Mouse (Mus musculus) hindbrain, embryonic 12.5 days (tissue): ENCODE measurements around the gene Kcnh4. TPM values are rescaled to one million over a fixed set of nuclear protein-coding genes. Genes with fewer than 3 reads are reported as not detected.
"Not testable (repeated sequence)": the region's sequence is repeated elsewhere in the genome, so short reads cannot be mapped to it uniquely, and the experiment has no call there.

Experiments used
- ATAC-seq: fragments of 200-750 bp; cut with Nextera tagmentation; 2 replicates; pipeline ENCODE4 v1.8.0; 2017; ENCODE audit warnings: moderate TSS enrichment; ENCODE audit not compliant: low FRiP score
- H3K27ac ChIP-seq: fragments of 300-500 bp; sonication (generic); 2 replicates; pipeline ENCODE4 v1.5.1; 2016; ENCODE audit warnings: mild to moderate bottlenecking
- H3K27me3 ChIP-seq: fragments of 300-500 bp; sonication (generic); 2 replicates; pipeline ENCODE4 v1.6.1; 2016; ENCODE audit warnings: mild to moderate bottlenecking
- H3K36me3 ChIP-seq: fragments of 300-500 bp; sonication (generic); 2 replicates; pipeline ENCODE4 v1.6.1; 2016; ENCODE audit warnings: mild to moderate bottlenecking
- H3K4me1 ChIP-seq: fragments of 300-500 bp; sonication (generic); 2 replicates; pipeline ENCODE4 v1.6.1; 2016
- H3K4me2 ChIP-seq: fragments of 300-500 bp; sonication (generic); replicated peaks from 2 replicates; pipeline ENCODE4 v1.6.1; 2016; ENCODE audit warnings: mild to moderate bottlenecking
- H3K4me3 ChIP-seq: fragments of 300-500 bp; sonication (generic); 2 replicates; pipeline ENCODE4 v1.5.1; 2016; ENCODE audit warnings: mild to moderate bottlenecking
- H3K9ac ChIP-seq: fragments of 300-500 bp; sonication (generic); 2 replicates; pipeline ENCODE4 v1.6.1; 2016; ENCODE audit warnings: mild to moderate bottlenecking, moderate library complexity
- H3K9me3 ChIP-seq: fragments of 300-500 bp; sonication (generic); replicated peaks from 2 replicates; pipeline ENCODE4 v1.6.1; 2016; ENCODE audit warnings: mild to moderate bottlenecking
- WGBS: fragments of 180-500 bp; shearing (Covaris S2); methylation state at CpG from one replicate; pipeline ENCODE4 v1.1.7; 2016; 5-methylcytosine and 5-hydroxymethylcytosine counted together
- polyA plus RNA-seq: library from polyadenylated mRNA; unstranded; fragments of >200 nt; fragmentation: Nextera tagmentation; extraction: Ambion mirVana; gene quantifications from 2 replicates; pipeline ENCODE4 v1.2.1, GENCODE M21; 2016

Kcnh4 gene
- polyA plus RNA-seq: 6.0 and 6.2 TPM in 2 replicates

GRCm38 (mm10) chr11:100759611-100760233 is at the start of gene Kcnh4:
Gene Kcnh4, minus strand, starts transcription at chr11:100759942.
- under 1% methylated on average over 50 of the region's 51 CpGs for WGBS
- H3K36me3 ChIP-seq: peaks cover 10% of the 10 kb centered on the region; the same call in 1 of the 2 replicates
- H3K4me2 ChIP-seq: peak within 1 kb of the TSS; percentile 78
- peak within 1 kb of the TSS; percentile 54 for H3K9ac ChIP-seq
- H3K27ac ChIP-seq: peak within 1 kb of the TSS; percentile 24
- peak within 1 kb of the TSS; percentile 41 for H3K4me3 ChIP-seq
- H3K27me3 ChIP-seq: peaks cover 37% of the 10 kb centered on the region
- ATAC-seq: peak; percentile 38
- no peaks in the 10 kb centered on the region for H3K9me3 ChIP-seq
- peaks cover 17% of the 10 kb centered on the region for H3K4me1 ChIP-seq

DNA sequence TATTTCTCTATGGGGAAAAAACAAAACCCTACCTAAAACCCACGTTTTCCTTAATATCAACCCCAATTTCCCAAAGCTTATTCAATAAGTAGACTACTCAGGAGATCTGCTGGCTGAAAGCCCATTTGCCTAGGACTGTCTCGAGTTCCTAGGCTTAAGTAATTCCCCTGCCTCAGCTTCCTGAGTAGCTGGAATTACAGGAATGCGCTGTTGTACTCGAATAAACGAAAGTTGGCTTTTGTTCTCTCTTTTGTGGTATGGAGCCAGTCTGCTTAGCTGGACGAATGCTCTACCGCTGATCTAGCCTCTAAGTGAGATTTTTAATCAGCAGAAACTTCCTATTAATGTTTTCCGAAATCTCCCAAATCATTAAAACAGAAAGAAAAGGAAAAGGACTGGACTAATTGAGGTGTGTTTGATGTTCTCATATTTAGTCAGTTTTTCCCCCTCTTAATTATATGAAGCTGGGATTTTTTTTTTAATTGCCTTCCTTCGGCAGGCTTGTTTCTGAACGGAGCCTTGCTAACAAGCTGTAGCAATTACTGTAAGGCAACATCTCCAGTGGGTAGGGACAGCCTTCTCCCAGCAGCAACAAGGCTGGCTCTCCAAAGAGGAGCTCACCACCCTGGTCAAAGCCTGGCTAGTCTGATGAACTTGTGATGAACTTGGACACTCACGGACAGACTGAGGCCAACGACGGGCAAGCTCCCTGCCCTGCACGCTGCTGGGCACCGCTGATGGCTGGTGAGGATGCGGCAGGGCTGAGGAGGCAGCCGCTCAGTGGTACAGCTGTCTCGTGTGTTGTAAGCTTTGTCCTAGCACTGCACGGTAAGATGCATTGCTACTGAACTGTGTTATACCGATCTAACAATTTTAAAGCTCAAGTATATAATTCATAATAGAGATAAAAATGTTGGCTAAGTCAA is 46.9 kb upstream of the Kcnh4 start:
- H3K4me2 ChIP-seq: no peak overlapping the region
- H3K27me3 ChIP-seq: no peaks in the 10 kb centered on the region
- H3K9ac ChIP-seq: no peak overlapping the region
- WGBS: 75% methylated on average over 20 of the region's 20 CpGs
- no peak for ATAC-seq
- H3K27ac ChIP-seq: no peak overlapping the region
- no peaks in the 10 kb centered on the region for H3K4me1 ChIP-seq
- H3K36me3 ChIP-seq: peaks cover 26% of the 10 kb centered on the region
- H3K4me3 ChIP-seq: no peak overlapping the region
- 0 out of 2 replicates have a peak, but pooled peaks cover 4% of the 10 kb centered on the region for H3K9me3 ChIP-seq

GRCm38 (mm10) chr11:100805535-100805934 is 45.8 kb upstream of the Kcnh4 start:
- no peak for ATAC-seq
- H3K4me3 ChIP-seq: no peak overlapping the region
- H3K27ac ChIP-seq: no peak overlapping the region
- H3K4me2 ChIP-seq: no peak overlapping the region
- H3K36me3 ChIP-seq: peaks cover 36% of the 10 kb centered on the region
- no peaks in the 10 kb centered on the region for H3K4me1 ChIP-seq
- no peak overlapping the region for H3K9ac ChIP-seq
- H3K9me3 ChIP-seq: no peaks in the 10 kb centered on the region
- WGBS: 80% methylated on average over 7 of the region's 7 CpGs
- H3K27me3 ChIP-seq: no peaks in the 10 kb centered on the region

GRCm38 (mm10) chr11:100804409-100804808 is 44.7 kb upstream of the Kcnh4 start:
- Histone ChIP-seq H3K9ac (no peak overlapping the region), H3K36me3 (peaks cover 36% of the 10 kb centered on the region), H3K27ac (no peak overlapping the region), H3K4me3 (no peak overlapping the region), H3K9me3 (no peaks in the 10 kb centered on the region), H3K4me2 (no peak overlapping the region), H3K27me3 (no peaks in the 10 kb centered on the region), H3K4me1 (peaks cover 5% of the 10 kb centered on the region)
- ATAC-seq: no peak
- WGBS: 95% methylated on average over 10 of the region's 10 CpGs

GRCm38 (mm10) chr11:100799426-100799825 is 39.7 kb upstream of the Kcnh4 start:
- H3K4me2 ChIP-seq: no peak overlapping the region
- H3K4me3 ChIP-seq: no peak overlapping the region
- H3K27me3 ChIP-seq: no peaks in the 10 kb centered on the region
- H3K4me1 ChIP-seq: peaks cover 7% of the 10 kb centered on the region
- H3K9me3 ChIP-seq: no peaks in the 10 kb centered on the region
- ATAC-seq: no peak
- peaks cover 38% of the 10 kb centered on the region for H3K36me3 ChIP-seq
- H3K9ac ChIP-seq: no peak overlapping the region; the same call in 1 of the 2 replicates
- 64% methylated on average over 5 of the region's 5 CpGs for WGBS
- H3K27ac ChIP-seq: no peak overlapping the region; the same call in 1 of the 2 replicates

DNA sequence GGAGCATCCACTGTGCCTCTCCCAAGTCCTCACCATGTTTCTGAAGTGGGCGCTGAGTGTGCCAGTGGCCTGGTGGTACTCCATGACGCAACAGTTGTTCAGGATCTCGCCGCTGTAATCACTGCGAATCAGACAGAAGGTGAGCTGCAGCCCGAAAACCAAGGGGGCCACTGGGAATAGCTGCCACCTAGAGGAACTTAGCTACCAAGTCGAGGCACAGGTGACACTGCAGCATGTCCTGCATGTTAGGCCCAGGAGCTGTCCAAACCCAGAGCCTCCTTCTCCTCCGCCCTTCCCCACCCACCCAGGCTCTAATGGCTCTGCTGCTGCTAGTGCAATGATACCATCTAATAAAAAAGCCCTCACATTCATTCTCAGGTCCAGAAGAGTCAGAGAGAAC is 36.8 kb upstream of the Kcnh4 start:
- Histone ChIP-seq H3K9ac (no peak overlapping the region), H3K36me3 (0 out of 2 replicates have a peak, but pooled peaks cover 17% of the 10 kb centered on the region), H3K4me3 (no peak overlapping the region), H3K27ac (no peak overlapping the region), H3K9me3 (no peaks in the 10 kb centered on the region), H3K4me1 (peaks cover 7% of the 10 kb centered on the region), H3K4me2 (no peak overlapping the region), H3K27me3 (no peaks in the 10 kb centered on the region)
- ATAC-seq: no peak
- 68% methylated on average over 8 of the region's 8 CpGs for WGBS

GRCm38 (mm10) chr11:100795386-100795785 is 35.6 kb upstream of the Kcnh4 start:
- WGBS: 92% methylated on average over 2 of the region's 2 CpGs
- peaks cover 7% of the 10 kb centered on the region for H3K4me1 ChIP-seq
- H3K4me3 ChIP-seq: no peak overlapping the region
- H3K36me3 ChIP-seq: peaks cover 13% of the 10 kb centered on the region; the same call in 1 of the 2 replicates
- H3K4me2 ChIP-seq: no peak overlapping the region
- H3K27me3 ChIP-seq: no peaks in the 10 kb centered on the region
- H3K9me3 ChIP-seq: no peaks in the 10 kb centered on the region
- no peak overlapping the region for H3K9ac ChIP-seq
- no peak for ATAC-seq
- no peak overlapping the region for H3K27ac ChIP-seq

DNA sequence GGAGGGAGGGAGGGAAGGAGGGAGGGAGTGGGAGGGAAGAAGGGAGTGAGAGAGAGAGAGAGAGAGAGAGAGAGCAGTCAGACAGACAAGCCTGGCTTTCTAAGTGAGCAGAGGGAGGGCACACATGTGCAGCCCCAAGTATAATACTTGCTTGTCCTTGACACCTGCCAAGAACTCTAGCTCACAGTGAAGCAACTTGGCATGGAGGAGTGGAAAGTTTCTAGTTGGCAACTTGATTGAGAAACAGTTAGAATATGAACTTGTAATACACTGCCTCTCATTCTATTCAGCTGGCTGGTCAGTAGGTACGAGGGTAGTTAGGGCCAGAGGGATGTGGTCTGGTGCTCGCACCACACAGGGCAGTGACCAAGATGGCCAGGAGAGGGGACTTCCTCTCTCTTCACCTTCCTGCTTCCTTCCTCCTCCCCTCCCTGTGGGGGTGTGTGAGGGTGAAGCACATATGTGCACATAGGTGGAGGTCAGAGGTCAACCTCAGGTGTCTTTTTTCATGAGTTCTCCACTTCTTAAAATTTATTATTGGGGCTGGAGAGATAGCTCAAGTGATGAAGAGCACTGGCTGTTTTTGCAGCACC is 31.8 kb upstream of the Kcnh4 start:
- 86% methylated on average over 2 of the region's 2 CpGs for WGBS
- Histone ChIP-seq H3K27me3 (no peaks in the 10 kb centered on the region), H3K36me3 (peaks cover 14% of the 10 kb centered on the region), H3K4me3 (no peak overlapping the region), H3K9ac (no peak overlapping the region), H3K4me2 (no peak overlapping the region), H3K9me3 (no peaks in the 10 kb centered on the region), H3K27ac (no peak overlapping the region), H3K4me1 (no peaks in the 10 kb centered on the region)
- no peak for ATAC-seq

DNA sequence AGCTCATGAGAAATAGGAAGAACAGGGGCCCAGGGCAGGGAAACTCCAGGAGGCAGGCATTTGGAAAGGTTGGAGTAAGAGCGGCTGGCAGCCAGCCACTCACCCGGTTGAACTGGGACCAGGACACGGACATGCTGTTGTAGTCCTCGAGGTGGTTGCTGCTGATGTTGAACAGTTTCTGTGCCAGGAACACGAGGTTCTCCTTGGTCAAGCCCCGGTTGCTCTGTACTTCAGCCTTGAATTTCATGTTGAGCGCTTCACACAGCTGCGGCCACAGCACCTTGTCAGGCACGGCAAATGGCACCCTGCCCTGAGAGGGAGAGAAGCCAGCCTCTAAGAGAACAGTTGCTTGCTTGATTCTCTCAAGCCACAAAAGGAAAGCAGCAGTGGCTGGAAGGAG is 30.9 kb upstream of the Kcnh4 start:
- ATAC-seq, H3K27me3 ChIP-seq, H3K27ac ChIP-seq, H3K4me3 ChIP-seq, H3K4me1 ChIP-seq, H3K9ac ChIP-seq, H3K4me2 ChIP-seq, H3K9me3 ChIP-seq: not testable (repeated sequence)
- peaks cover 17% of the 10 kb centered on the region for H3K36me3 ChIP-seq
- WGBS: 90% methylated on average over 9 of the region's 9 CpGs

DNA sequence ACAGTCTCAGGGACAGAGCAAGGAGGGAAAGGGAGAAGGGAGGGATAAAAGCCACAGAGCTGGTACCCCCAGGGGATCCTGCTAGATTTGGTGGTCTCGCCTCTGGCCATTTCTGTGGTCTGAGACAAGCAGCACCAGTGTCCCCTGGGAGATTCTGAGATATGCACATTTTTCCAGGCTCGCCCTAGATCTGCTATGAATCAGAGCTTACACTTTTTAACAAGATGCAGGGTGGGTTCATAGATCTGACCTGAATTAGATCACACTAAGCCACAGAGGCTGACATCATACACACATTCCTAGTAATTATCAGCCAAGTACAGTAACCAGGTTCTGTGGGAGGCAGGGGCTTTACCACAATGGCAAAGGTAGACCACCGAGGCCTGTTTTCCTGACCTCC is 30.0 kb upstream of the Kcnh4 start:
- 80% methylated on average over 3 of the region's 3 CpGs for WGBS
- ATAC-seq: no peak
- Histone ChIP-seq H3K9ac (no peak overlapping the region), H3K9me3 (no peaks in the 10 kb centered on the region), H3K4me3 (no peak overlapping the region), H3K36me3 (peaks cover 17% of the 10 kb centered on the region), H3K27ac (no peak overlapping the region), H3K4me1 (0 out of 2 replicates have a peak, but pooled peaks cover 2% of the 10 kb centered on the region), H3K4me2 (no peak overlapping the region), H3K27me3 (no peaks in the 10 kb centered on the region)

- no peaks in the 10 kb centered on the region for H3K9me3 ChIP-seq
- no peak for ATAC-seq
- H3K4me1 ChIP-seq: 0 out of 2 replicates have a peak, but pooled peaks cover 2% of the 10 kb centered on the region
- no peak overlapping the region for H3K4me2 ChIP-seq
- peaks cover 33% of the 10 kb centered on the region for H3K36me3 ChIP-seq
- no peak overlapping the region for H3K9ac ChIP-seq
- WGBS: 94% methylated on average over 2 of the region's 2 CpGs
- no peak overlapping the region for H3K27ac ChIP-seq
- H3K4me3 ChIP-seq: no peak overlapping the region
- no peaks in the 10 kb centered on the region for H3K27me3 ChIP-seq
These were observed 26.0 kb upstream of the Kcnh4 start for GRCm38 (mm10) chr11:100785774-100786173.

- 86% methylated on average over 8 of the region's 8 CpGs for WGBS
- Histone ChIP-seq H3K27ac (no peak overlapping the region), H3K36me3 (peaks cover 33% of the 10 kb centered on the region), H3K4me3 (no peak overlapping the region), H3K27me3 (no peaks in the 10 kb centered on the region), H3K9ac (no peak overlapping the region), H3K4me1 (0 out of 2 replicates have a peak, but pooled peaks cover 2% of the 10 kb centered on the region), H3K9me3 (no peaks in the 10 kb centered on the region), H3K4me2 (no peak overlapping the region)
- ATAC-seq: no peak
These were observed 24.5 kb upstream of the Kcnh4 start for GRCm38 (mm10) chr11:100784286-100784685.
